In the genomic region with DNA sequence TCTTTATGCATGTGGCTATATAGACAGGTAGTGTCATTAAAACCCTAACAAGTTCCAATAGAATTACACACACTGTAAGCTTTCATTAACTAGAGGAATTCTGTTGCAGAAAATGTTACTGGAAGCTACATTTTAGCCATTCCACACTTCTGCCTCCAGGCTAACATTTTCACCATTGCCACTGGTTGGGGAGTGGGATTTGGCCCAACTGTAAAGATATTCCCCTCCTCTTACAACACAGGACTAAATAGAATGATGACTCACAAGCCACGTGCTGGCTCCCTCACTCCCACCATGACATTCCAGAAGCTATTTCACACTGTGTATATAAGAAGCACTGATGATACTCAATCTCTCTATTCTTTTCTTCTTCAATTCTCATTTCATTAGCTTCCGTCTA, we compare ENCODE assay signal across 21 mouse cellular contexts. TPM values are rescaled to one million over a fixed set of nuclear protein-coding genes. Genes with fewer than 3 reads are reported as not detected.
DNase-seq lines count a peak whose midpoint lies in the region; ATAC-seq and TF ChIP-seq lines count a peak whose summit lies in the region.
"Had no signal": no experiment of that assay in that cellular context is flagged by ENCODE, and none has a peak within 500 bp of the region (broad histone marks: within the 10 kb centered on the region; RNA-seq: fewer than 3 reads in every experiment).

No protein-coding gene starts in this region.

- no peaks in the 10 kb centered on the region for H3K27me3 ChIP-seq in heart, embryonic 14.5 days (ENCODE audit: control insufficient read depth, insufficient read depth, low read length)
- no peaks in the 10 kb centered on the region for H3K27me3 ChIP-seq in lung, postnatal 0 days (replicated peaks; ENCODE audit: insufficient read depth, low read length)
- H3K27me3 ChIP-seq: forebrain, embryonic 12.5 days; hindbrain, embryonic 15.5 days; limb, embryonic 13.5 days; liver, embryonic 13.5 days had no signal

- no peaks in the 10 kb centered on the region for H3K36me3 ChIP-seq in heart, embryonic 14.5 days (ENCODE audit: control insufficient read depth, insufficient read depth, low read length)
- no peaks in the 10 kb centered on the region for H3K36me3 ChIP-seq in lung, postnatal 0 days (ENCODE audit: insufficient read depth, low read length)
- H3K36me3 ChIP-seq: forebrain, embryonic 12.5 days; hindbrain, embryonic 15.5 days; limb, embryonic 13.5 days; liver, embryonic 13.5 days had no signal

- ATAC-seq in heart, embryonic 14.5 days (ENCODE audit: insufficient number of reproducible peaks, insufficient read depth, low FRiP score, low read depth): no peak
- no peak for ATAC-seq in lung, postnatal 0 days
- ATAC-seq: intestine, embryonic 16.5 days had no signal

- TF ChIP-seq EP300 in lung, postnatal 0 days (IDR thresholded peaks at IDR 0.05): no peak

- DNase-seq in heart, adult 9 months (ENCODE audit: low spot score in 2 of 2): no peak
- DNase-seq in lung, postnatal 0 days (ENCODE audit: low spot score): peak; percentile 24
- no peak for DNase-seq in lung, postnatal 14 days
- DNase-seq in Muller cell, postnatal 12 days (ENCODE audit: inconsistent ontology term): peak; percentile 88
- peak; percentile 6 for DNase-seq in brain, embryonic 14.5 days (ENCODE audit: low read depth)
- no peak for DNase-seq in right cerebral cortex, postnatal 4 days
- DNase-seq in B cell, adult 2 months: no peak
- DNase-seq: adrenal gland, postnatal 14 days; cerebellum, adult 18-20 months; gastrocnemius, postnatal 14 days; heart, postnatal 14 days; liver, embryonic 13.5 days; lung, embryonic 14.5 days; midbrain, embryonic 14.5 days; right cerebral cortex, postnatal 14 days had no signal

- H3K4me2 ChIP-seq in heart, embryonic 14.5 days (ENCODE audit: low read length): peak overlapping the region; percentile 4; the same call in 1 of the 2 replicates
- no peak overlapping the region for H3K4me2 ChIP-seq in lung, postnatal 0 days (replicated peaks; ENCODE audit: low read depth, low read length)
- H3K4me2 ChIP-seq: forebrain, embryonic 12.5 days; hindbrain, embryonic 15.5 days; limb, embryonic 13.5 days; liver, embryonic 13.5 days; lung, embryonic 14.5 days had no signal

- no peak overlapping the region for H3K9ac ChIP-seq in heart, embryonic 14.5 days (ENCODE audit: low read length)
- H3K9ac ChIP-seq in lung, postnatal 0 days (replicated peaks; ENCODE audit: low read depth): no peak overlapping the region
- H3K9ac ChIP-seq: forebrain, embryonic 12.5 days; hindbrain, embryonic 15.5 days; limb, embryonic 13.5 days; liver, embryonic 13.5 days; lung, embryonic 14.5 days had no signal

- 26% methylated on average over 2 of the region's 2 CpGs for WGBS in heart, embryonic 14.5 days
- 63% methylated on average over 2 of the region's 2 CpGs for WGBS in lung, postnatal 0 days

- H3K4me3 ChIP-seq in heart, embryonic 14.5 days (ENCODE audit: control insufficient read depth in 1 of 2, insufficient read depth in 1 of 2, low read depth in 1 of 2, low read length in 2 of 2): no peak overlapping the region
- no peak overlapping the region for H3K4me3 ChIP-seq in lung, postnatal 0 days (ENCODE audit: low read depth, low read length)
- H3K4me3 ChIP-seq: forebrain, embryonic 12.5 days; hindbrain, embryonic 15.5 days; limb, embryonic 13.5 days; liver, embryonic 13.5 days had no signal

- H3K4me1 ChIP-seq in heart, embryonic 14.5 days (ENCODE audit: control insufficient read depth in 2 of 2, insufficient read depth in 2 of 2, low read length in 2 of 2): peaks cover 2 to 69% of the 10 kb centered on the region in 2 experiments; a peak in 3 of 4 replicates
- peaks cover 14% of the 10 kb centered on the region; the same call in 1 of the 2 replicates for H3K4me1 ChIP-seq in lung, postnatal 0 days (ENCODE audit: insufficient read depth, low read depth, low read length)

- no peak for TF ChIP-seq CTCF in lung, postnatal 0 days (IDR thresholded peaks at IDR 0.05)
- no peak for TF ChIP-seq CTCF in brain, embryonic 14.5 days (IDR thresholded peaks at IDR 0.05; ENCODE audit: borderline replicate concordance, extremely low read depth, insufficient read depth, insufficient read length)

- no peaks in the 10 kb centered on the region for H3K9me3 ChIP-seq in heart, embryonic 14.5 days (ENCODE audit: control insufficient read depth, low read length)
- H3K9me3 ChIP-seq in lung, postnatal 0 days (ENCODE audit: low read length): no peaks in the 10 kb centered on the region
- H3K9me3 ChIP-seq: forebrain, embryonic 12.5 days; hindbrain, embryonic 15.5 days; limb, embryonic 13.5 days; liver, embryonic 13.5 days had no signal

- no peak for TF ChIP-seq POLR2A in brain, embryonic 14.5 days (IDR thresholded peaks at IDR 0.05; ENCODE audit: borderline replicate concordance, extremely low read depth, insufficient read depth, insufficient read length, poor library complexity, severe bottlenecking)

- peak overlapping the region in 1 of 2 experiments; percentile 54; a peak in 2 of 4 replicates for H3K27ac ChIP-seq in heart, embryonic 14.5 days (replicated peaks in 1 of 2; ENCODE audit: control insufficient read depth in 1 of 2, insufficient read depth in 1 of 2, low read depth in 2 of 2, low read length in 2 of 2)
- H3K27ac ChIP-seq in lung, postnatal 0 days (ENCODE audit: low read length): no peak overlapping the region
- H3K27ac ChIP-seq: forebrain, embryonic 12.5 days; hindbrain, embryonic 15.5 days; limb, embryonic 13.5 days; liver, embryonic 13.5 days; macrophage had no signal

RNA-seq across cellular contexts. Expression of gene Actr3, which starts 7.2 kb away (rescaled TPM):
- polyA plus RNA-seq in heart, embryonic 14.5 days (2014; fragmentation: Nextera tagmentation; extraction: Ambion mirVana): 304 and 317 TPM in 2 replicates
- 205 and 244 TPM in 2 replicates for polyA plus RNA-seq in lung, postnatal 0 days (2015; fragmentation: Nextera tagmentation; extraction: Ambion mirVana)
- polyA plus RNA-seq in brain, embryonic 14.5 days (2012; rRNA removed): 89.6 and 133 TPM in 2 replicates

Comparison
In these comparisons a context has a peak if more than half of its experiments do, and no peak if none do; other contexts are left out.
1. DNase-seq: peak in lung, postnatal 0 days (single experiment), Muller cell, postnatal 12 days (single experiment) and brain, embryonic 14.5 days (single experiment); none in heart, adult 9 months (0 of 2), lung, postnatal 14 days (single experiment), right cerebral cortex, postnatal 4 days (single experiment) and B cell, adult 2 months (0 of 2).